Mouse (Mus musculus) forebrain, embryonic 11.5 days (tissue): ENCODE results near the gene Mis18a. TPM values are rescaled to one million over a fixed set of nuclear protein-coding genes. Genes with fewer than 3 reads are reported as not detected.
A peak's percentile ranks its signal among the peaks of the same experiment; 100 is the strongest.

Experiments used
- ATAC-seq: fragments of 200-750 bp; cut with Nextera tagmentation; replicated peaks from 2 replicates; pipeline ENCODE4 v1.8.0; 2017; ENCODE audit warnings: moderate TSS enrichment; ENCODE audit not compliant: low FRiP score
- DNase-seq: peaks from one replicate; pipeline ENCODE4 v3.0.0-alpha.2; 2017; ENCODE audit warnings: low spot score
- H3K27ac ChIP-seq: fragments of 300-500 bp; sonication (generic); 2 replicates; pipeline ENCODE4 v1.5.1; 2014; ENCODE audit warnings: low read depth, low read length
- H3K27me3 ChIP-seq: fragments of 300-500 bp; sonication (generic); 2 replicates; pipeline ENCODE4 v1.6.1; 2014; ENCODE audit warnings: mild to moderate bottlenecking, low read length, mixed read lengths; ENCODE audit not compliant: control insufficient read depth, insufficient read depth
- H3K36me3 ChIP-seq: fragments of 300-500 bp; sonication (generic); 2 replicates; pipeline ENCODE4 v1.6.1; 2014; ENCODE audit warnings: mild to moderate bottlenecking, low read length, moderate library complexity, mixed read lengths; ENCODE audit not compliant: control insufficient read depth, insufficient read depth
- H3K4me1 ChIP-seq: fragments of 300-500 bp; sonication (generic); replicated peaks from 2 replicates; pipeline ENCODE4 v1.6.1; 2014; ENCODE audit warnings: low read length, mixed read lengths; ENCODE audit not compliant: control insufficient read depth, insufficient read depth
- H3K4me2 ChIP-seq: fragments of 300-500 bp; sonication (generic); 2 replicates; pipeline ENCODE4 v1.6.1; 2014; ENCODE audit warnings: low read depth, mild to moderate bottlenecking, low read length, moderate library complexity, mixed read lengths; ENCODE audit not compliant: severe bottlenecking
- H3K4me3 ChIP-seq: fragments of 300-500 bp; sonication (generic); 2 replicates; pipeline ENCODE4 v1.5.1; 2014; ENCODE audit warnings: low read depth, low read length
- H3K9ac ChIP-seq: fragments of 300-500 bp; sonication (generic); 2 replicates; pipeline ENCODE4 v1.6.1; 2014; ENCODE audit warnings: low read length
- H3K9me3 ChIP-seq: fragments of 300-500 bp; sonication (generic); 2 replicates; pipeline ENCODE4 v1.6.1; 2016; ENCODE audit warnings: low read length, mixed read lengths; ENCODE audit not compliant: control insufficient read depth
- WGBS: fragments of 180-500 bp; shearing (Covaris S2); extraction: QIAGEN DNeasy Blood & Tissue Kit; methylation state at CpG from one replicate; pipeline ENCODE4 v1.1.7; 2014; 5-methylcytosine and 5-hydroxymethylcytosine counted together
- polyA plus RNA-seq: library from polyadenylated mRNA; unstranded; fragments of >200 nt; fragmentation: Nextera tagmentation; extraction: Ambion mirVana; gene quantifications from 2 replicates; pipeline ENCODE4 v1.2.1, GENCODE M21; 2014

The Mis18a gene
- polyA plus RNA-seq, 1 experiment from 2014 or later, result 102 TPM

DNA sequence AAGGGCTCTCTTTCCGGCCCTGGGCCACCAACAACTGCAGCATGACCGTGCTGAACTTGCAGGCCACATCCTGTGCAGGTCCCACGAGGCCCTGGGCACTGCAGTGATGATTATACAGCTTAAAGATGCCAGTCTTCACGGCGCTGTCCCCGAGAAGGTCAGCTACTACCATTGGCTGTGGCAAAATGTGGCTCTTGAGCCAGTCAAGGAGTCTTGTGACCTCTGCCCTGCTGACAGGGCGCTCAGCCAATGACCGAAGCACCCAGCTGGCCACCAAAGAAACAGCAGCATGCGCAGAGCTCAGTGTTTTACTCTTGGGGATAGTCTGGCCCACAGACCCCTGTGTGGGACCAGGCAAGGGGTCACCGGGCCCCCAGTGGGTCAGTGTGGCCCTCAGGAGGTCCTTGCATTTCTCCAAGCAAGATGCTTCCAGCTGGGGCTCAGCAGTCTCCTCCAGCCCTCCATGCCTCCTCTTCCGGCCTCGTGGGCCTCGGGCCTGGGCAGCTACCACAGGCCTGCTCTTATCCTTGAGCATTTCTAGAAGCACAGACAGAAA, 26.3 kb upstream of the Mis18a start:
- ATAC-seq (no peak), DNase-seq (no peak)
- Histone ChIP-seq H3K9ac (no peak overlapping the region), H3K9me3 (no peaks in the 10 kb centered on the region), H3K27me3 (no peaks in the 10 kb centered on the region), H3K27ac (no peak overlapping the region), H3K4me3 (no peak overlapping the region), H3K4me1 (no peaks in the 10 kb centered on the region), H3K4me2 (no peak overlapping the region), H3K36me3 (no peaks in the 10 kb centered on the region; the same call in 1 of the 2 replicates)
- 95% methylated on average over 13 of the region's 13 CpGs for WGBS

GRCm38 (mm10) chr16:90748169-90748568, 21.0 kb upstream of the Mis18a start:
- no peak overlapping the region for H3K27ac ChIP-seq
- no peak overlapping the region for H3K4me3 ChIP-seq
- H3K4me1 ChIP-seq, result no peaks in the 10 kb centered on the region
- 97% methylated on average over 7 of the region's 7 CpGs for WGBS
- H3K4me2 ChIP-seq, result no peak overlapping the region
- no peak overlapping the region for H3K9ac ChIP-seq
- no peak for DNase-seq
- no peaks in the 10 kb centered on the region for H3K27me3 ChIP-seq
- H3K36me3 ChIP-seq, result no peaks in the 10 kb centered on the region; the same call in 1 of the 2 replicates
- H3K9me3 ChIP-seq, result no peaks in the 10 kb centered on the region
- no peak for ATAC-seq

DNA sequence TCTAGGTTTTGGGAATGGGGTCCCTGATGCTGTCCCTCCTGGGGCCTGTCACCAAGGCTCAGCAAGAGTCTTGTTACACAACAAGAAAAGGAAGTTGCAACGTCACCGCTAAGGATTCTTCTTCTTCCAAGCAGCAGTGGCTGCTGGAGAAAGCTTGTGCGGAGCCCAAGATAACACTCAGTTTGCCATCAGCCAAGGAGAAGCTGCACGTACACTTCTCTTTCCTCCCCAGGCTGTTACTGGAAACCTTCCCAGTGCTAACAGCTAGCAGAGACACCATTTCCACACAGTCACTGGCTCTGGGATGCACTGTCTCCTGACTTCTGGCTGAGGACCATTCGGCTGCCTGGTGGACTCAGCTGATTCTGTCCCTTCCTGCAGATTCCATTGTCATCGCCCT, 19.9 kb upstream of the Mis18a start:
- no peaks in the 10 kb centered on the region; the same call in 1 of the 2 replicates for H3K36me3 ChIP-seq
- no peak overlapping the region for H3K27ac ChIP-seq
- 91% methylated on average over 6 of the region's 6 CpGs for WGBS
- ATAC-seq (no peak), DNase-seq (no peak)
- H3K4me1 ChIP-seq, result no peaks in the 10 kb centered on the region
- H3K4me2 ChIP-seq, result no peak overlapping the region
- H3K4me3 ChIP-seq, result no peak overlapping the region
- H3K27me3 ChIP-seq, result no peaks in the 10 kb centered on the region
- no peak overlapping the region for H3K9ac ChIP-seq
- H3K9me3 ChIP-seq, result no peaks in the 10 kb centered on the region

DNA sequence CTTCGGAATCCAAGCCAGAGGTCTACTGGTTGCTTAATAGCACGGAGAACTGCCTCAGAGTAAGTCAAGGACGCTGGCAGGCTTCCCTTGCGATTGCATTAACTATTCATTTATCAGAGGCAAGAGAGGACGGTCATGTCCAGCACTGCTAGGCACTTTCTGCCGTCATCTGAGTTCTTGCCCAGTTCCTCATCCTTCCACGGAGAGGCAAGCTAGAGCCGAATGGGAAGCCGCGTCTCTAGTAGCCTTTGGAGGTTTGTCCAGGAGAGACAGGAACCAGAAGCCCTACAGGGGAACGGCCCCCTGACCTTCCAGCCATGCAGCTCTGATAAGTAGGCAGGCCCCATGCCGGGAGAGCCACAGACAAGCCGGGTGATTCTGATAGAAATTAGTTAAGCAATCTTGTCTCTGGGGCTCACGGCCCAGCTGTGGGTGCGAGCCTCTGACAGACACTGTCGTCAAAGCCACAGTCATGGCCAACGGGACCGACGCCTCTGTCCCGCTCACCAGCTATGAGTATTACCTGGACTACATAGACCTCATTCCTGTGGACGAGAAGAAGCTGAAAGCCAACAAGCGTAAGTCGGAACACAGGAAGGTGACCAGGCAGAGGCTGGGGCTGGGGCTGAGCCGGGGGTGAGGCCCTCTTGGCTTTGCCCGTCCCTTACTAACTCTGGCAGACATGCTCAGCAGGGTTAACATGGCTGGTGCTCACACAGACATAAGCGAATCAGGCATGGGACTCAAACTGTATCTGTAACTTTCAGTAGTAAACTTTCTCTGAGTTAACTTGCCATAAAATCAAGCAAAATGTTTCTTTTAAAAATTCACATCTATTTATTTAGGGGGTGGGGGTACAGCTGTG, 11.1 kb upstream of the Mis18a start, which contains the start of gene Mrap:
Gene Mrap, plus strand, starts transcription at position 116 of the 865 bp plus-strand sequence.
- 90% methylated on average over 26 of the region's 26 CpGs for WGBS
- no peak within 1 kb of the TSS for H3K4me2 ChIP-seq
- no peaks in the 10 kb centered on the region for H3K27me3 ChIP-seq
- no peaks in the 10 kb centered on the region for H3K9me3 ChIP-seq
- H3K27ac ChIP-seq, result no peak within 1 kb of the TSS
- H3K36me3 ChIP-seq, result no peaks in the 10 kb centered on the region
- H3K9ac ChIP-seq, result no peak within 1 kb of the TSS
- ATAC-seq, result no peak
- peak; percentile 57 for DNase-seq
- no peaks in the 10 kb centered on the region for H3K4me1 ChIP-seq
- H3K4me3 ChIP-seq, result no peak within 1 kb of the TSS

DNA sequence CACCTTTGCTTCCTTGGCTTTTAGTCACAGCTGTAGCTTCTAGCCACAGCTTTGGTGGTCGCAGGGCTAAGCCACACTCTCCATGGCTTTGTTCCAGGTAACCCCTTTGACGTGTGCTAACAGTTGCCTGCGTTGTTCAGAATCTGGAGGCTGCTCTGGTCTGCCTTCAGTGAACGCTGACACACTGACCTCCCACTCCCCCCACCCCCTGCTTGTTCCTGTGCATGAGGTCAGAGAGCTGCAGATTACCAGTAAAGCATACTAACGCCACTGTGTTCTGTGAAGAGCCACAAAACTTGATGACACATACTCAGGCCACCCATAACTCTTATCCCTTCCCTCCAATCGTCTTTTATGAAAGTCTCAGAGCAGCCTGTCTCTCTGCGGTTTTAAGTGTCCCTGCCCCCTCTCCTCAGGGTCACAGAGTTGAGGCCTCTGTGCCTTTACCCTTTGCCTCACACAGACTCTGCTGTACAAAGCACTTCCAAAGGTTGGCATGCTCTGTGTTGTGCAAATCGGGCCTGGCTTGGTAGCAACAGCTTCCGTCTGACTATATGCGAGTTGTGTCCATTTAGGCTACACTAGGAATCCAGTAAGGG, 9.6 kb upstream of the Mis18a start:
- Histone ChIP-seq H3K9ac (no peak overlapping the region), H3K27ac (no peak overlapping the region), H3K36me3 (no peaks in the 10 kb centered on the region), H3K4me1 (no peaks in the 10 kb centered on the region), H3K4me2 (no peak overlapping the region), H3K27me3 (no peaks in the 10 kb centered on the region), H3K4me3 (no peak overlapping the region), H3K9me3 (no peaks in the 10 kb centered on the region)
- no peak for ATAC-seq
- 82% methylated on average over 10 of the region's 10 CpGs for WGBS
- no peak for DNase-seq

GRCm38 (mm10) chr16:90735611-90736010, 8.4 kb upstream of the Mis18a start:
- no peak for DNase-seq
- Histone ChIP-seq H3K27ac (no peak overlapping the region), H3K4me3 (no peak overlapping the region), H3K9me3 (no peaks in the 10 kb centered on the region; the same call in 1 of the 2 replicates), H3K9ac (no peak overlapping the region), H3K27me3 (no peaks in the 10 kb centered on the region), H3K36me3 (no peaks in the 10 kb centered on the region), H3K4me1 (no peaks in the 10 kb centered on the region), H3K4me2 (no peak overlapping the region)
- ATAC-seq, result no peak
- WGBS, result 83% methylated on average over 4 of the region's 4 CpGs

- no peaks in the 10 kb centered on the region for H3K27me3 ChIP-seq
- H3K36me3 ChIP-seq, result no peaks in the 10 kb centered on the region; the same call in 1 of the 2 replicates
- H3K9ac ChIP-seq, result peak overlapping the region; percentile 83
- H3K4me3 ChIP-seq, result peak overlapping the region; percentile 91
- no peak overlapping the region for H3K27ac ChIP-seq
- H3K4me2 ChIP-seq, result peak overlapping the region; percentile 91
- H3K9me3 ChIP-seq, result no peaks in the 10 kb centered on the region; the same call in 1 of the 2 replicates
- H3K4me1 ChIP-seq, result peaks cover 6% of the 10 kb centered on the region; the same call in 1 of the 2 replicates
- WGBS, result 6% methylated on average over 38 of the region's 38 CpGs
- no peak for DNase-seq
- ATAC-seq, result no peak; the same call in 1 of the 2 replicates
Observed at GRCm38 (mm10) chr16:90726600-90727227, 490 bp downstream of the Mis18a start.

DNA sequence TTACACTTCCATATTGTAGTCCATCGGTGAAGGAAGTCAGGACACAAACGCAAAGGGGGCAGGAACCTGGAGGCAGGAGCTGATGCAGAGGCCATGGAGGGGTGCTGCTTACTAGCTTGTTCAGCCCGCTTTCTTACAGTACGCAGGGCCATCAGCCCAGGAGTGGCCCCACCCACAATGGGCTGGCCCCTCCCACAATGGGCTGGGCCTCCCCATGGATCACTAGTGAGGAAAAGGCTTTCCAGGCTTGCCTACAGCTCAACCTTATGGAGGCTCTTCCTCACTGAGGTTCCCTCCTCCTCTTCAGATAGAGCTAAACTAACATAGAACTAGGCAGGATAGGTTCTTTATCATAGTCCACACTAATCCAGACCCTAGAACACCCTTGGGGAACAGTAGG, 3.2 kb downstream of the Mis18a start:
- H3K27ac ChIP-seq, result no peak overlapping the region
- no peak overlapping the region for H3K4me2 ChIP-seq
- 99% methylated on average over 4 of the region's 4 CpGs for WGBS
- H3K27me3 ChIP-seq, result no peaks in the 10 kb centered on the region
- H3K4me1 ChIP-seq, result peaks cover 6% of the 10 kb centered on the region; the same call in 1 of the 2 replicates
- H3K4me3 ChIP-seq, result no peak overlapping the region
- ATAC-seq (no peak), DNase-seq (no peak)
- H3K9ac ChIP-seq, result no peak overlapping the region
- H3K9me3 ChIP-seq, result no peaks in the 10 kb centered on the region
- H3K36me3 ChIP-seq, result peaks cover 3% of the 10 kb centered on the region; the same call in 1 of the 2 replicates
